Mouse (Mus musculus) CH12.LX (cell line): ENCODE measurements around the gene Npm1.

Source experiments
- CHD2 ChIP-seq: IDR thresholded peaks from 2 replicates; pipeline ENCODE4 v1.6.1; 2011; ENCODE audit warnings: low read length, improper control_type of control experiment
- CTCF ChIP-seq, 2 experiments: IDR thresholded peaks in 1 of 2; conservative IDR thresholded peaks in 1 of 2; 2 replicates each; pipeline ENCODE4 v1.5.1; 2011 to 2012; ENCODE audit warnings: low read depth in 2 of 2, low read length in 2 of 2, improper control_type of control experiment in 1 of 2, inconsistent platforms in 1 of 2, mild to moderate bottlenecking in 1 of 2, moderate library complexity in 1 of 2
- JUND ChIP-seq: conservative IDR thresholded peaks from 2 replicates; pipeline ENCODE4 v1.6.1; 2011; ENCODE audit warnings: low read depth, low read length, improper control_type of control experiment
- POLR2A ChIP-seq: IDR thresholded peaks from 2 replicates; pipeline ENCODE4 v1.6.1; 2011; ENCODE audit warnings: low read depth, mild to moderate bottlenecking, improper control_type of control experiment, low read length
- SMC3 ChIP-seq: IDR thresholded peaks from 2 replicates; pipeline ENCODE4 v1.6.1; 2011; ENCODE audit warnings: low read depth, low read length, improper control_type of control experiment
- TBP ChIP-seq: conservative IDR thresholded peaks from 2 replicates; pipeline ENCODE4 v1.6.1; 2011; ENCODE audit warnings: low read depth, low read length, improper control_type of control experiment
- USF1 ChIP-seq: IDR thresholded peaks from 2 replicates; pipeline ENCODE4 v1.6.1; 2014; ENCODE audit warnings: low read depth, mild to moderate bottlenecking, inconsistent platforms, low read length, improper control_type of control experiment
- USF2 ChIP-seq: conservative IDR thresholded peaks from 2 replicates; pipeline ENCODE4 v1.6.1; 2011; ENCODE audit warnings: low read depth, low read length, improper control_type of control experiment

DNA sequence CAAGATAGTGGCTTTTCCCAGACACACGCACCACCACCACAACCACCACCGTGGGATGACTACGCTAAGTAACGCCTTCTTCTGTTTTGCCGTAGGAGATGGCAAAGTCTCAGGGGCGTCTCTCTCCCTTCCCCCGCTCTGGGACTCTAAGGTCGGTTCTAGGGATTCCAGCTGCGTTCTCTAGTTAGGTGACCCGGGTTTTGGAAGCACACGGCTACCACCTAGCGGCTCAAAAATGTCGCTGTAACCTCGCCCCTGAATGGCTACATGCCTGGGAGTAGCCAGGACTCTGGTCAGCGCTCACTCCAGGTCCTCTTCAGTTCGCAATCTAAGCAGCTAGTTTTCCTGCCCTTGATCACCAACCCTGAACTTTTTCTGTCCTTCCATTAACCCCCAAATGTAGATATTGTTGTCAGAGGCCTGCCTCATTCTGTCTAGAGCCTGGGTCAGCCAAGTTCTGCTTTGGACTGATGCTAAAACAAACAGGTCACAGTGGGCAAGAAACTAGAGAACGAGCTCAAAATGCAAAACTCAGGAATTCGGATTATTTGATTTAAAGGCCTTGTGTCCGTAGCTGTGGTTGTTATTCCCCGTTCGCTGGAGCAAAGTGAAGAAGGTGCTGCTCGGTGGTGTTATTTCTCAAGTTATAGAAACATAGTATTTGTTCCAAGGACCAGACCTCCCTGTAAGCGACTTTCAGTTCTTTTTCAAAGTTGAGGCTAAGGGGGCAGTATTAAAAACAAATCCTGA is 14.5 kb downstream of the Npm1 start:
- TF ChIP-seq USF2 (no peak), CTCF (conservative IDR thresholded peaks at IDR 0.05 in 1 of 2, IDR thresholded peaks at IDR 0.05 in 1 of 2; ENCODE audit: low read depth in 2 of 2, low read length in 2 of 2) (peak; percentile 26 to 94; a peak in 2 of 4 replicates), USF1 (no peak), POLR2A (peak; percentile 66; the same call in 1 of the 2 replicates), TBP (no peak), CHD2 (peak; percentile 61; the same call in 1 of the 2 replicates), JUND (no peak), SMC3 (peak; percentile 82)
